Mouse (Mus musculus) thymus, postnatal 10 days (tissue): ENCODE measurements around the gene Kdm4a.
A peak's percentile ranks its signal among the peaks of the same experiment; 100 is the strongest.

Source experiments
- DNase-seq, 2 experiments: peaks; one replicate each; pipeline ENCODE4 v3.0.0; 2021; ENCODE audit warnings: low spot score in 2 of 2

Kdm4a gene

DNA sequence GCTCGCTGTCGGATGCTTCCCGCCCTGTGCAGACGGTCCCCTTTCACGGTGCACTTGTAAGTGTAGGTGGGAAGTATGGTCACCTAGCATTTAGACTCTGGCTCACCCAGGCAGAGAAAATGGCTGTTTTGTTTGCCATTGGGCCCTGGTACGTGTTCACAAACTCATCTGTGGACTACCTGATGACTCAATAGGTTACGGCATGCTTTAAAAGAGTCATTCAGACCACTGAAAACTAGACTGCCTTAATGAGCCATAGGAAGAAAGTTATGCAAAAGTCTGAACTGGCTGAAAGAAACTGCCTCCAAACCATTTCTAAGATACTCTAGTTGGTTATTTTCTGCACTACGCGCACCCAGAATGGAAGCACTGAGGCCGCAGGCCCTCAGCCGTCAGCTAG lies 63.7 kb downstream of the Kdm4a start:
- no peak for DNase-seq

DNA sequence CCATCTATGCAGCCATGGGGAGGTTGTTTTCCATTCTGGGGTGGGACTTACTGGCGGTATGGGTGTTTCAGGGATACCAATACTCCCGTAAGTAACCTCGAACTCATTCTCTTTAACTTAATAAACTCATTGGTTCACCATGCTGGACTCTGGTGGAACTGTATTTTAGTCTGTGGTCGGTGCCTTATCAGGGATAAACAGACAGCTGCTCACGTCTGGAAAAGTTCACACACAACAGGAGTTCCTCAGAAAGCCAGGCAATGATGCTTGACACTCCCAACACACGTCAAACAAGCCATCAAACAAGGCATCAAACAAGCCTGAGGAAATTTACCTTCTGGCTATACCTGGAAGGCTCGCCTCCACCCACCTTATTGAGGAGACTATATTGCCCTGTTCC lies 64.7 kb downstream of the Kdm4a start:
- DNase-seq, result no peak

DNA sequence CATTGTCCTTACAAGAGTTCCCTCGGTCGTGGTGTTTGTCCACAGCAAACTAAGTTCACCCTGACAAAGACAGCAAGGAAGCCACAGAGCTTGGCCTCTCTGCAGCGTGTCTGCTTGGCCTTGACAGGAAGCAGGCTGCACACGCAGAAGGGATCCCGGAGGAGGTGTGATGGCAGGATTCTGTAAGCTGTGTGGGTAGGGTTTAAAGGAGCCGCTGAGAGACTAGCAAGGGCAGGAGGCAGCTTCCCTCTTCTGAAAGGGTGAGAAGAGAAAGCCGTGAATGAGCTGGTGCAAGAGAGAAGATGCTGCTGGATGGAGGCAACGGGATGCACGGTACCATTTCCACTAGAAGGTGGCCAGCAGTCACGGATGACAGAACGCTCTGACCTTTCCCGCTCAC lies 67.2 kb downstream of the Kdm4a start:
- DNase-seq, result no peak

DNA sequence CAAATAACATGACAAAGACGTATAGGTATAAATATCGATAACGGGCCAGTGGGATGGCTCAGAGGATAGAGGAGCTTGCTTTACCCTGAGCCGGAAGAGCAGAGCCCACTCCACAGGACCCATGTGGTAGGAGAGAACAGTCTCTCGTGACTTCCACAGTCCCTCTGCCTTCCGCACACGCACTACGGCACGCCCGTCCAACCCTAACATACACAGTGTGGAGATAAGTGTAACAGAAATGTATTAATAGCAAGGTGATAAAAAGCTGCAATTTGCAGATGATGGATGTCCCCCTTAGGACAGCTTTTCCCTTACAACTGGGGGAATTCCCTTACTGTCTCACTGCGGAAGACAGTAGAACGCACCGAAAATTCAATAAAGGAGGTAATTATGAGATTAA lies 70.2 kb downstream of the Kdm4a start:
- no peak for DNase-seq

DNA sequence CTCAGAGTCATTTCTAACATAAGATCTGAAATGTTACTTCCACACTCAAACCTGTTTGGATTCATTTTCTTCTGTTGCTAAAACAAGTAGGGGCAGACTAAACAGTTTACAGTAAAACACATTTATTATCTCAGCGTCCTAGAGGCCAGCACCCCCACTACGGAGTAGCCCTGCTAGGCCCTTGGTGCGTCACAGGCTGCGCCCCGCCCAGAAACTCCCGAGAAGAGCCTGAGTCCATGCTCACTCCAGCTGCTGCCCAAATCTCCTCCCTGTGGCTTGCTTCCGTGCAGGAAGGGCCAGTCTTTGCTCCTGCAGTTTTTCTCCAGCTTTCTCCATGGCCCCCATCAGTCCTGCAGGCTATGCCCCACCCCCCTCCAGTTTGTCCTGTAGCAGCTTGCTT lies 71.1 kb downstream of the Kdm4a start:
- DNase-seq, result no peak

DNA sequence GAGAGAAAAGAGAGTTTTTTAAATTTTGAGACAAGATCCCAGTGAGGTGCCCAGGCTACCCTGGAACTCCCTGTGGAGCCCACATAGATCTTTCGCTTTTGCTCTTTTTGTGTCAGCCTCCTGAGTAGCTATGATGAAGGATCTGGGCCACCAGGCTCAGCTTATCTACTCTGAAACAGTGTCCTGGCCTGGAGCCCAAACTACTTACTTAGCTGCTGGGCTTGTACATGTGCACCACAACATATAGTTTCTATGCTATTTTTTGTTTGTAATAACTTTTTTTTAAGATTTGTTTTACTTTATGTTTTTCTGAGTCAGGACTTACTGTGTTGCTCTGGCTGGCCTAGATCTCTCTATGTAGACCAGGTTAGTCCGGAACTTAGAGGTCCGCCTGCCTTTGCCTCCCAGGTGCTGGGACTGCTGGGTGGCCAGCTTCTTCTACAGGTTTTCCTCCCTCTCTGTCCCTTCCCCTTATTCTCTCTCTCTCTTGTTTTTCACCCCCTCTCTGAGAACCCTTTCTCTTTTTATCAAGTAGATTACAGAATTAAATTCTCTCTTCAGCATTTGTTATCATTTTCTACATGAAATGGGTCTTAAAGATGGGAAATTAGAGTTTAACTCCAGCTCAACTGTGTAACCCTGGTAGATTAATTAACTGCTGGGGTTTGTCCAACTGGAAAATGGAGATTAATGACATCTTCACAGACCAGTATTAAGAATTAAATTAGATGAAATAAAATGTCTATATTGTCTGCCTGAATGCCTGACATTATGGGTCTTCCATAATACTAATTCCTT lies 74.4 kb downstream of the Kdm4a start:
- no peak for DNase-seq

DNA sequence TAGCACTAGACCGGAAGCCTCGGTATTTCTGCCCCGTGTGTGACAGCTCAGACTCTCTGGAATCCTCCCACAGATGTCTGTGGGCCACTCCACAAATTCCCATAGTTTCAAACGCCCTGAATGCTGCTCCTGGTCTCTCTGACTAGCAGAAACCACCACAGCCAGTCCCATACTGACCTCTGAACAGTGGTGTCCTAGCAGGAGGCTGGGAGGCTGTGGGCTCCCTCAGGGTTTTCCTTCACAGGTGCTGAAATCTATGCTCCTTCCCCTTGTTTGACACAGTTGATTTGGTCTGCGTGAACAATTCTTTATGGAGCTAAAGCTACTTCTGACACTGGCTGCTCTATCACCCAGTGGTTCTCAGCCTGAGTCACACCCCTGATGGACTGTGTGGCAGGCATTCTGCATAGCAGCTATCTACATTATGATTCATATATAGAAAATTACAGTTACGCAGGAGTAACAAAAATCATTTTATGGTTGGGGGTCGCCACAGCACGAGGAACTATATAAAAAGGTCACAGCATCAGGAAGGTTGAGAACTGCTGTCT lies 76.5 kb downstream of the Kdm4a start:
- no peak for DNase-seq

DNA sequence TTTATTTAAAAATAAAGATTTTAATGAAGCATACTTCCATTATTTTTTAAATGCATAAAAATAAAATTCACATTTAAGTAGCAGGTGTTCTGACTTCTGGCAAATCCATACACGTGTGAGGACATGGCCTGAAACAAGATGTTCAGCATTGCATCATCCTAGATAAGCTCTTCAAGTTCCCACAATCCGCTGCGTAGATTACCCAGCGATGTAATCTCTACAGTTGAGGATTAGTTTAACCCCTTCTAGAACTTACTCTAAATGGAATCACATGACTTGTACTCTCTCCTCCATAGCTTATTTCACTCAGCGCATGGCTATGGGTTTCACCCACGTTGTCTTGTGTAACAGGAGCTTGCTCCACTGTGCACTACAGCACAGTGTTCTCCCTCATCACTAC lies 78.3 kb downstream of the Kdm4a start:
- DNase-seq, result no peak

DNA sequence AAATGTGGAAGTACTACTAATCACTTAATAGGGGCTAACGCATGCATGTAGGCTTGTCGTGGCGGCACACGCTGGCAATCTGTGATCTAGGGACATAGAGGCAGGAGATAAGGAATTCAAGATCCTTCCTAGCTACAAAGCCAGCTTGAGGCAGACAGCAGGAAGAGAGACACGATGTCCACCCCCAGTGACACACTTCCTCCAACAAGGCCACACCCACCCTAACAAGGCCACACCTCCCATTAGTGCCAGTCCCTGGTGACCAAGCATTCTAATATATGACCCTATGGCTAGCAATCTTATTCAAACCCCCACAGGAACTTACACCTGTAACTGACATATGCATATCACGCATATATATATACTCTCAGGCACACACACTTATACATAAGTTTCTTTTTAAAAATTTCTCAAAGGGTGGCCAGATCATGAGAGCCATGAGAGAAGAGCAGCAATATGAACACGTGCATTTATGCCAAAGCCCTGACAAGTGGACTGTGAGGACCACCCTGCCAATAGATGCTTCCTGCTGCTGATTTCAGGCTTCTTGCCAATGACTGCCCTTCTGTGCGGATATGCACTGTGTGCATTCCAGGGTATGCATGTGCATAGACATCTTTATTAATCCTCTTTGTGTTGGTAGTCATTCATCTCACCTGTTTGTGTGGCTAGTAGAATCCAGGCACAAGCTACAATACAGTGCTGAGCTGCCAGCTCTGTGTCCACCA lies 80.0 kb downstream of the Kdm4a start:
- no peak for DNase-seq

DNA sequence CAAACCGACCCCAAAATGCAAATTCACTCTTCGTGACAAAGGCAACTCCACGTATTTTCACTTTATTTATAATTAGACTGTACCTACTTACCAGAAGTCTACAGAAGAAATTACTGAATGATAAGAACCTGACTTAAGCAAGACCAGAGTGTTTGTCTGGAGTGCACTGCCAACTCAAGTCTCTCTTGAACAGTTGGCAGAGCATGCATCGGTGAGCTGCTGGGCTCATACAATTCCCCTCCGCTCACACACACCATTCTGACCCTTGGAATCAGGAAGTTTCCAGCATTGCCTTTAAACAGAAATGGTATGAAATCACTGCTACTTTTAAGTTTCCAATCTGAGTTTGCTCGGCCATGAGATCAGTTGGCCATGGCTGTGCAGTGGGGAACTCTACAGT lies 81.3 kb downstream of the Kdm4a start:
- DNase-seq, result no peak

DNA sequence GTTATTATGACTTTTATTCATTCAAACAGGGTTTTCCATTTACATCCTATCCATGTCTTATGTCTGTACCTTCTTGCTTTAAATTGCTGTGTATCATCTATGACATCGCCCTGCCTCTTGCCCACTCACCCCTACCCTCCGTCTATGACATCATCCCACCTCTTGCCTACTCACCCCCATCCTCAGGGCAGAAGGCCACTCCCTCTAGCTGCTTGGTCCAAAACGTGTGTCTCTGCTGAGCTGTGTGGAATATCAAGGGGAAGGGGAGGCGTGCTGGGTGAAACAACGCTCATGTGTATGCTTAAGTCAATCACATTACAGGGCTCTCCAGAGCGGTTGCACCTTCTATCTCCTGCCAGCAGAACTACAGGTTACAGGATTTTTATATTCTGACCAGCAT lies 83.8 kb downstream of the Kdm4a start:
- DNase-seq, result no peak

DNA sequence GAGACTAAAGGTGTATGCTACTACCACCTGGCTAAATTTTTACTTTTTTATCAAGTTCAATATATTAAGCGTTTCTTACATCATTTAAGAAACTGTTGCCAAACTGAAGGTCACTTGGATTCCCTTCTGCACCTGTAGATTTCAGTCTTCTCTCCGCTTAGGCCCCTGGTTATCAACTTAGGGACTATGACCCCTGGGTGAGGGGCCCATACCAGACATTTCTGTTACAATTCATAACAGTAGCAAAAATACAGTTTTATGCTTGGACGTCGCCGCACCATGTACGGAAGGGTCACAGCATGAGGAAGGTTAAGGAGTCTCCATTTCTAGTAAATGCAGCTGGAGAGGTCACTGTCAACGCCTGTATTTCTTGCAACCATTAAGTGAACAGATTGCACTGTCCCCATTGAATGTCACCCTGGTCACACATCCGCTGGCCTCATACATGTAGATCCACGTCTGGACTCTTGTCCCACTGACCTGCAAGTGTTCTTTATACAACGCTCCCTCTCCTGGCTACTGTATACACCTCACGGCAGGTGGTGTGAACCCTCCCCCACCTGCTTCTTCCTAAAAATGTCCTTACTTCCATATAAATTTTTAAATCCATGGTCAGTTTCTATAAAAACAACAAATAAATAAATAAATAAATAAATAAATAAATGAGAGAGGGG lies 86.9 kb downstream of the Kdm4a start:
- no peak for DNase-seq

DNA sequence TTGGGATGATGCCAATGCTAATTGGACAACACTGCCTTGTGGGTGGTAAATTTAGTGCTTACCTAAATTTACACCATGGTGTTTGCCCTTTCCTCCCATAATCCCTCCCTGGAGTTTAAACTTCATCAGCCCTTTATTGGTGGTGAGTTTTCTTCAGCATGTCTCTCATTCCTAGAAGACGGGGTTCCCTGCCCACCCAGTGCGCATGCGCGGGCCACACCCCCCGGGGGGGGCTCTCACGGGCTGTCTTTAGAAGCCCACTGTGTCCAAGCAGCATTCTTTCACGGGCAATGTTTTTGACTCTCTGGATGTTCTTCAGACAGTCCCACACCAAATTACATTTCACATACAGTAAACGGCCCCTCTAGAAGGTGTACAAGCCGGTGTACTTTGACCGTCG lies 89.4 kb downstream of the Kdm4a start:
- DNase-seq, result no peak

DNA sequence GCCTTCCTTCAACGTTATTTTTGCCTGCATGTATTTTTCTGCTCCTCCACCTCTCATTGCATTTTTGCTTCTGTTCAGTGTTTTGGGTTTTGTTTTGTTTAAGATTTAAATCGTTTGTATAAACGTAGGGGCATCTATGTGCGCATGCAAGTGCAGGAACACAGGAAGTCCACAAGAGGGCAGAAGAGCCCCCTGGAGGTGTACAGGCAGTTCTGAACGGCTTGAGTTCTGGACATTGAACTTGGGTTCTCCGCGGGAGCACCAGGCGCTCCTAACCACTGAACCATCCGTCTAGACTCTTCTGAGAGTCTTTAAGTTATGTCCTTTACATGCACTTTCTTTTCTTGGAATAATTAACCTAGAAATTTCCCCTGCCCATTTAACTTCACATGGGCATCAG lies 89.9 kb downstream of the Kdm4a start:
- DNase-seq, result peak in 1 of 2 experiments; percentile 37

DNA sequence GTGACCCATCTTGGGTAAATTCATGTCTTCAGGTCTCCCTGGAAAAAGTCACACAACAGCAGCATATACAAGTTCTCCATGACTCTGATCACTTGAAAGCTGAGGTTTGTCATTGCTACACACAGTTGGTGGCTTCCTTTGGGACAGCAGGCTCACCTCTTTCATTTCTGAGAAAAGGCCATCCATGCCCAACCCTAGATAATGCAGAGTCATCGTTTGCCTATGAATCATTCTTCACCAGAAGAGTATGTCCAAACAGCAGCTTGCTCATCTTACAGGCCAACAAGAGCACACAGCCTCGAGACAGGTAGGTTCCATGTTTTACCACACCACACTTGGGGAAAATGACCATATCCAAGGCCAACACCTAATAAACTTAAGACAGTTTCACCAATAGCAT lies 91.1 kb downstream of the Kdm4a start:
- no peak for DNase-seq
